Mouse (Mus musculus): ENCODE results near the gene Coq2. TPM values are rescaled to one million over a fixed set of nuclear protein-coding genes. Genes with fewer than 3 reads are reported as not detected.

The Coq2 gene
- total and polyA plus RNA-seq, 3 experiments, result 35.4 to 56.1 TPM; not detected in 1

DNA sequence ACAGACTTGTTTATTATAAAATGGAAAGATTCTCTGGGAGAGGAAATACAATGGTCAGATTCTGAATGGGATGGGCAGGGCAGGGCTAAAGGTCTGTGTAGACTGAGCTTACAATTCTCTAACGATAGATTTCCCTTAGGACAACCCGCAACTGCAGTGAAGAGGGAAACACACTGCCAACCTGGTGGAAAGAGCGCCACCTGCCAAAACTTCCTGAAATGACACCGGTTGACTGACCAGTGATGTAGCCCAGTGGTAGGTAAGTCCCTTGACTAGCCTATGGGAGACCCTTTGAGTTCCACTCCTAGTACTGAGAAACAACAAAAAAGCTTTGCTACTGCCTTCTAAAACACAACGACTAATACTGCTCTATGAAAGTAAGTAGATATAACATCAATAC, 3.5 kb downstream of the Coq2 start:
- H3K79me2 ChIP-seq (ENCODE audit: control insufficient read depth, insufficient read depth, low read length, poor library complexity), result peaks cover 13% of the 10 kb centered on the region
- peak; percentile 62 for DNase-seq (ENCODE audit: low read depth, low spot score)
- no peaks in the 10 kb centered on the region for H3K27me3 ChIP-seq (ENCODE audit: control insufficient read depth in 1 of 2, insufficient read depth in 2 of 2, low read length in 2 of 2)
- H3K27ac ChIP-seq (ENCODE audit: control insufficient read depth, low read depth, low read length), result no peak overlapping the region
- no peaks in the 10 kb centered on the region for H3K4me1 ChIP-seq (ENCODE audit: control insufficient read depth in 1 of 2, insufficient read depth in 2 of 2, low read length in 2 of 2)
- TF ChIP-seq RAD21 (IDR thresholded peaks at IDR 0.05; ENCODE audit: low read depth, low read length), result peak; percentile 45
- peak; percentile 54 for TF ChIP-seq SMC3 (IDR thresholded peaks at IDR 0.05; ENCODE audit: low read depth, low read length)
- TF ChIP-seq MYB (IDR thresholded peaks at IDR 0.05; ENCODE audit: low read depth, low read length), result no peak
- TF ChIP-seq POLR2AphosphoS5 (IDR thresholded peaks at IDR 0.05; ENCODE audit: borderline replicate concordance, low read depth, low read length), result no peak
- TF ChIP-seq CTCF (IDR thresholded peaks at IDR 0.05 in 2 of 3, conservative IDR thresholded peaks at IDR 0.05 in 1 of 3; ENCODE audit: control insufficient read depth in 1 of 3, insufficient read depth in 1 of 3, low read depth in 2 of 3, low read length in 3 of 3, poor library complexity in 1 of 3, severe bottlenecking in 1 of 3), result peak; percentile 66 to 80 (median 72)
- no peak for TF ChIP-seq SIN3A (IDR thresholded peaks at IDR 0.05; ENCODE audit: low read length)
- no peak for TF ChIP-seq UBTF (IDR thresholded peaks at IDR 0.05; ENCODE audit: borderline replicate concordance, insufficient read depth, low read depth, low read length)
- no peak for TF ChIP-seq RCOR1 (IDR thresholded peaks at IDR 0.05; ENCODE audit: low read depth, low read length)
- peaks cover 0 to 6% of the 10 kb centered on the region in 2 experiments; a peak in 2 of 4 replicates for H3K36me3 ChIP-seq (ENCODE audit: control insufficient read depth in 1 of 2, insufficient read depth in 2 of 2, low read length in 2 of 2)
- no peak overlapping the region for H3K4me3 ChIP-seq (ENCODE audit: control insufficient read depth in 1 of 2, insufficient read depth in 1 of 2, low read depth in 2 of 2, low read length in 2 of 2)
- H3K9me3 ChIP-seq (replicated peaks; ENCODE audit: insufficient read depth, low read length), result no peaks in the 10 kb centered on the region
- no peak overlapping the region for H3K9ac ChIP-seq (ENCODE audit: control insufficient read depth, low read depth, low read length, poor library complexity, severe bottlenecking)

GRCm38 (mm10) chr5:100666965-100667364, 8.0 kb downstream of the Coq2 start:
- no peaks in the 10 kb centered on the region for H3K9me3 ChIP-seq (replicated peaks; ENCODE audit: insufficient read depth, low read length)
- no peak for DNase-seq (ENCODE audit: low read depth, low spot score)
- TF ChIP-seq UBTF (IDR thresholded peaks at IDR 0.05; ENCODE audit: borderline replicate concordance, insufficient read depth, low read depth, low read length), result no peak
- no peak for TF ChIP-seq POLR2A (IDR thresholded peaks at IDR 0.05; ENCODE audit: control insufficient read depth in 1 of 2, insufficient read depth in 1 of 2, low read depth in 1 of 2, low read length in 2 of 2, poor library complexity in 1 of 2)
- no peak for TF ChIP-seq ZNF384 (IDR thresholded peaks at IDR 0.05; ENCODE audit: low read depth, low read length)
- H3K4me3 ChIP-seq (ENCODE audit: control insufficient read depth in 1 of 2, insufficient read depth in 1 of 2, low read depth in 2 of 2, low read length in 2 of 2), result no peak overlapping the region
- H3K4me1 ChIP-seq (ENCODE audit: control insufficient read depth in 1 of 2, insufficient read depth in 2 of 2, low read length in 2 of 2), result no peaks in the 10 kb centered on the region
- H3K36me3 ChIP-seq (ENCODE audit: control insufficient read depth in 1 of 2, insufficient read depth in 2 of 2, low read length in 2 of 2), result no peaks in the 10 kb centered on the region; a peak in 1 of 4 replicates
- no peaks in the 10 kb centered on the region for H3K27me3 ChIP-seq (ENCODE audit: control insufficient read depth in 1 of 2, insufficient read depth in 2 of 2, low read length in 2 of 2)
- peaks cover 1% of the 10 kb centered on the region; the same call in 1 of the 2 replicates for H3K79me2 ChIP-seq (ENCODE audit: control insufficient read depth, insufficient read depth, low read length, poor library complexity)
- H3K27ac ChIP-seq (ENCODE audit: control insufficient read depth, low read depth, low read length), result no peak overlapping the region
- no peak overlapping the region for H3K9ac ChIP-seq (ENCODE audit: control insufficient read depth, low read depth, low read length, poor library complexity, severe bottlenecking)

GRCm38 (mm10) chr5:100663854-100664253, 11.1 kb downstream of the Coq2 start:
- H3K9ac ChIP-seq (ENCODE audit: control insufficient read depth, low read depth, low read length, poor library complexity, severe bottlenecking), result no peak overlapping the region
- no peak overlapping the region for H3K4me3 ChIP-seq (ENCODE audit: control insufficient read depth in 1 of 2, insufficient read depth in 1 of 2, low read depth in 2 of 2, low read length in 2 of 2)
- H3K4me1 ChIP-seq (ENCODE audit: control insufficient read depth in 1 of 2, insufficient read depth in 2 of 2, low read length in 2 of 2), result no peaks in the 10 kb centered on the region
- H3K79me2 ChIP-seq (ENCODE audit: control insufficient read depth, insufficient read depth, low read length, poor library complexity), result peaks cover 1% of the 10 kb centered on the region; the same call in 1 of the 2 replicates
- no peaks in the 10 kb centered on the region for H3K27me3 ChIP-seq (ENCODE audit: control insufficient read depth in 1 of 2, insufficient read depth in 2 of 2, low read length in 2 of 2)
- H3K9me3 ChIP-seq (replicated peaks; ENCODE audit: insufficient read depth, low read length), result no peaks in the 10 kb centered on the region
- H3K36me3 ChIP-seq (ENCODE audit: control insufficient read depth in 1 of 2, insufficient read depth in 2 of 2, low read length in 2 of 2), result peaks cover 0 to 4% of the 10 kb centered on the region in 2 experiments; a peak in 2 of 4 replicates
- TF ChIP-seq ELF1 (IDR thresholded peaks at IDR 0.05; ENCODE audit: low read depth, low read length), result no peak
- TF ChIP-seq CTCF (IDR thresholded peaks at IDR 0.05 in 2 of 3, conservative IDR thresholded peaks at IDR 0.05 in 1 of 3; ENCODE audit: control insufficient read depth in 1 of 3, insufficient read depth in 1 of 3, low read depth in 2 of 3, low read length in 3 of 3, poor library complexity in 1 of 3, severe bottlenecking in 1 of 3), result peak in 2 of 3 experiments; percentile 75 to 81
- peak; percentile 95 for TF ChIP-seq SMC3 (IDR thresholded peaks at IDR 0.05; ENCODE audit: low read depth, low read length)
- TF ChIP-seq ZNF384 (IDR thresholded peaks at IDR 0.05; ENCODE audit: low read depth, low read length), result 0 out of 2 replicates have a peak, but pooled peaks have one; percentile 31
- TF ChIP-seq MYC (IDR thresholded peaks at IDR 0.05; ENCODE audit: low read depth, low read length), result no peak
- TF ChIP-seq RAD21 (IDR thresholded peaks at IDR 0.05; ENCODE audit: low read depth, low read length), result peak; percentile 91
- TF ChIP-seq MEF2A (IDR thresholded peaks at IDR 0.05; ENCODE audit: extremely low read depth, insufficient replicate concordance, low read depth, low read length, poor library complexity, severe bottlenecking), result no peak
- TF ChIP-seq KAT2A (conservative IDR thresholded peaks at IDR 0.05; ENCODE audit: low read depth, low read length), result no peak
- no peak for TF ChIP-seq GATA1 (IDR thresholded peaks at IDR 0.05; ENCODE audit: low read depth, low read length)
- no peak for TF ChIP-seq MAX (IDR thresholded peaks at IDR 0.05; ENCODE audit: low read length)
- TF ChIP-seq NELFE (IDR thresholded peaks at IDR 0.05; ENCODE audit: low read depth, low read length), result no peak
- peak; percentile 95 for TF ChIP-seq ZC3H11A (IDR thresholded peaks at IDR 0.05; ENCODE audit: low read depth, low read length)
- DNase-seq (ENCODE audit: low read depth, low spot score), result peak; percentile 77
- H3K27ac ChIP-seq (ENCODE audit: control insufficient read depth, low read depth, low read length), result no peak overlapping the region
